Mouse (Mus musculus): ENCODE results near the gene Tnrc18. TPM values are rescaled to one million over a fixed set of nuclear protein-coding genes. Genes with fewer than 3 reads are reported as not detected.
A peak's percentile ranks its signal among the peaks of the same experiment; 100 is the strongest.

Tnrc18 gene
- total and polyA plus RNA-seq, 2 experiments from 2014 or later: 23.4 to 116 TPM

DNA sequence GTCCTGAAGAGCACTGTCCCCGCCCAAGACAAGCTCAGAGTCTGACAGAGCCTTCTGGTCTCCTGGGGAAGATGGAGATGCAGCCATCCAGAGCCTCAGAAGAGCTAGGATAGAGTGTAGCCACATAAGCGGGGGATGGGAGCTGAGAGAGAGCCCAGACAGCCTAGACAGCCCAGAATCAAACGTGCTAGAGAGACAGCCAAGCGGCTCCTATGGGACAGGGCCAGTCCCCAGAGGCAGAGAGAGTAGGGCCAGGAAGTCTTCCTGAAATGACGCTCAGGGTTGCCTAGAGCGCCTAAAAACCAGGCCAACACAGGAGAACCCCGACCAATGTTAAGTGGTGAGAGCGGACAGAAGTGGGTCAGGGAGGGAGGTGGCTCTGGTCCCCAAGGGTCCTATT lies 39.3 kb downstream of the Tnrc18 start:
- peak overlapping the region; percentile 71; the same call in 1 of the 2 replicates for H3K27ac ChIP-seq (ENCODE audit: low read depth, low read length)
- DNase-seq: peak; percentile 53
- H3K36me3 ChIP-seq (ENCODE audit: insufficient read depth): peaks cover 43% of the 10 kb centered on the region
- WGBS: 71% methylated on average over 8 of the region's 8 CpGs
- peak; percentile 68 for ATAC-seq
- H3K27me3 ChIP-seq (ENCODE audit: insufficient read depth, low read length): no peaks in the 10 kb centered on the region
- H3K9me3 ChIP-seq (ENCODE audit: low read length): no peaks in the 10 kb centered on the region
- no peak overlapping the region for H3K4me2 ChIP-seq (ENCODE audit: low read depth)
- H3K9ac ChIP-seq: no peak overlapping the region
- H3K4me3 ChIP-seq (ENCODE audit: low read depth, low read length): no peak overlapping the region
- H3K4me1 ChIP-seq (ENCODE audit: insufficient read depth): no peaks in the 10 kb centered on the region
- TF ChIP-seq CTCF (IDR thresholded peaks at IDR 0.05; ENCODE audit: low read depth): no peak

GRCm38 (mm10) chr5:142776080-142776479 lies 41.4 kb downstream of the Tnrc18 start:
- TF ChIP-seq CTCF (IDR thresholded peaks at IDR 0.05; ENCODE audit: low read depth): no peak
- ATAC-seq (no peak), DNase-seq (no peak)
- no peaks in the 10 kb centered on the region for H3K4me1 ChIP-seq (ENCODE audit: insufficient read depth)
- WGBS: 76% methylated on average over 13 of the region's 13 CpGs
- H3K9me3 ChIP-seq (ENCODE audit: low read length): no peaks in the 10 kb centered on the region
- H3K4me2 ChIP-seq (ENCODE audit: low read depth): no peak overlapping the region
- H3K9ac ChIP-seq: no peak overlapping the region
- peaks cover 64% of the 10 kb centered on the region for H3K36me3 ChIP-seq (ENCODE audit: insufficient read depth)
- no peak overlapping the region for H3K4me3 ChIP-seq (ENCODE audit: low read depth, low read length)
- H3K27ac ChIP-seq (ENCODE audit: low read depth, low read length): no peak overlapping the region
- no peaks in the 10 kb centered on the region for H3K27me3 ChIP-seq (ENCODE audit: insufficient read depth, low read length)

GRCm38 (mm10) chr5:142774771-142775170 lies 42.7 kb downstream of the Tnrc18 start:
- Histone ChIP-seq H3K9me3 (ENCODE audit: low read length) (no peaks in the 10 kb centered on the region), H3K4me3 (ENCODE audit: low read depth, low read length) (no peak overlapping the region), H3K27me3 (ENCODE audit: insufficient read depth, low read length) (no peaks in the 10 kb centered on the region), H3K27ac (ENCODE audit: low read depth, low read length) (no peak overlapping the region), H3K9ac (no peak overlapping the region), H3K4me1 (ENCODE audit: insufficient read depth) (no peaks in the 10 kb centered on the region), H3K36me3 (ENCODE audit: insufficient read depth) (peaks cover 72% of the 10 kb centered on the region), H3K4me2 (ENCODE audit: low read depth) (no peak overlapping the region)
- DNase-seq: no peak
- ATAC-seq: no peak
- 92% methylated on average over 5 of the region's 5 CpGs for WGBS
- TF ChIP-seq CTCF (IDR thresholded peaks at IDR 0.05; ENCODE audit: low read depth): no peak

DNA sequence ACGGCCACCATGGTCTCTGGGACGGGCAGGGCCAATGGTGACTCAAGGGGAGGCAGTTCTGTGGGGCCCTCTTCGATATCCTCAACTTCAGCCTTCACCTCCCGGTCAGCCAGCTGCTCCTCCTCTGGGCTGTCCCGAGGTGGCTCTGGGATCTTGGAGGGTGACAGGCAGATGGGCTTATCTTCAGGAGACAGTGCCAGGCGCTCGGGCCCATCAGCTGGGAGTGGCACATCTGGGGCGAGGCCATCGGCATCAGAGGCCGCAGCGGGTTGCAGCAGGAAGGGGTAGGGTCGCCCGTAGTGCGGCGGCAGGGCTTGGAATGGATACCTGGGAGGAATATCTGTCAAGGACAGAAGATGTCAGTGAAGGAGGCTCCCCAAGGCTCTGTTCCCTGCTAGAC lies 45.5 kb downstream of the Tnrc18 start:
- Histone ChIP-seq H3K9me3 (ENCODE audit: low read length) (no peaks in the 10 kb centered on the region), H3K4me1 (ENCODE audit: insufficient read depth) (peaks cover 10% of the 10 kb centered on the region; the same call in 1 of the 2 replicates), H3K4me3 (ENCODE audit: low read depth, low read length) (no peak overlapping the region), H3K27me3 (ENCODE audit: insufficient read depth, low read length) (no peaks in the 10 kb centered on the region), H3K36me3 (ENCODE audit: insufficient read depth) (peaks cover 73% of the 10 kb centered on the region), H3K27ac (ENCODE audit: low read depth, low read length) (no peak overlapping the region), H3K4me2 (ENCODE audit: low read depth) (no peak overlapping the region), H3K9ac (no peak overlapping the region)
- ATAC-seq: no peak
- DNase-seq: no peak
- TF ChIP-seq CTCF (IDR thresholded peaks at IDR 0.05; ENCODE audit: low read depth): no peak
- WGBS: 94% methylated on average over 15 of the region's 15 CpGs

GRCm38 (mm10) chr5:142771034-142771433 lies 46.4 kb downstream of the Tnrc18 start:
- H3K9ac ChIP-seq: no peak overlapping the region
- DNase-seq (no peak), ATAC-seq (no peak)
- peaks cover 10% of the 10 kb centered on the region; the same call in 1 of the 2 replicates for H3K4me1 ChIP-seq (ENCODE audit: insufficient read depth)
- H3K4me3 ChIP-seq (ENCODE audit: low read depth, low read length): no peak overlapping the region
- H3K27ac ChIP-seq (ENCODE audit: low read depth, low read length): no peak overlapping the region
- WGBS: 88% methylated on average over 4 of the region's 4 CpGs
- no peaks in the 10 kb centered on the region for H3K27me3 ChIP-seq (ENCODE audit: insufficient read depth, low read length)
- no peak overlapping the region for H3K4me2 ChIP-seq (ENCODE audit: low read depth)
- H3K9me3 ChIP-seq (ENCODE audit: low read length): no peaks in the 10 kb centered on the region
- no peak for TF ChIP-seq CTCF (IDR thresholded peaks at IDR 0.05; ENCODE audit: low read depth)
- H3K36me3 ChIP-seq (ENCODE audit: insufficient read depth): peaks cover 73% of the 10 kb centered on the region

- peaks cover 10% of the 10 kb centered on the region; the same call in 1 of the 2 replicates for H3K4me1 ChIP-seq (ENCODE audit: insufficient read depth)
- no peaks in the 10 kb centered on the region for H3K9me3 ChIP-seq (ENCODE audit: low read length)
- H3K36me3 ChIP-seq (ENCODE audit: insufficient read depth): peaks cover 73% of the 10 kb centered on the region
- peak overlapping the region; percentile 85; the same call in 1 of the 2 replicates for H3K27ac ChIP-seq (ENCODE audit: low read depth, low read length)
- no peak overlapping the region for H3K4me3 ChIP-seq (ENCODE audit: low read depth, low read length)
- no peaks in the 10 kb centered on the region for H3K27me3 ChIP-seq (ENCODE audit: insufficient read depth, low read length)
- DNase-seq: no peak
- 58% methylated on average over 5 of the region's 5 CpGs for WGBS
- TF ChIP-seq CTCF (IDR thresholded peaks at IDR 0.05; ENCODE audit: low read depth): no peak
- no peak overlapping the region for H3K9ac ChIP-seq
- no peak for ATAC-seq
- H3K4me2 ChIP-seq (ENCODE audit: low read depth): no peak overlapping the region
Measured at GRCm38 (mm10) chr5:142769641-142770040, 47.8 kb downstream of the Tnrc18 start.

- Histone ChIP-seq H3K27ac (ENCODE audit: low read depth, low read length) (peak overlapping the region; percentile 85), H3K9ac (no peak overlapping the region; the same call in 1 of the 2 replicates), H3K27me3 (ENCODE audit: insufficient read depth, low read length) (no peaks in the 10 kb centered on the region), H3K36me3 (ENCODE audit: insufficient read depth) (peaks cover 73% of the 10 kb centered on the region), H3K4me1 (ENCODE audit: insufficient read depth) (peaks cover 10% of the 10 kb centered on the region; the same call in 1 of the 2 replicates), H3K4me2 (ENCODE audit: low read depth) (no peak overlapping the region), H3K4me3 (ENCODE audit: low read depth, low read length) (no peak overlapping the region), H3K9me3 (ENCODE audit: low read length) (no peaks in the 10 kb centered on the region)
- ATAC-seq (peak; percentile 43), DNase-seq (no peak)
- WGBS: 21% methylated on average over 10 of the region's 10 CpGs
- no peak for TF ChIP-seq CTCF (IDR thresholded peaks at IDR 0.05; ENCODE audit: low read depth)
Measured at GRCm38 (mm10) chr5:142768352-142769267, 48.9 kb downstream of the Tnrc18 start.
